Mouse (Mus musculus): Measurements from ENCODE around the gene Abhd13. TPM values are rescaled to one million over a fixed set of nuclear protein-coding genes. Genes with fewer than 3 reads are reported as not detected.

Gene Abhd13
- 1 to 10 TPM in 1 of 2 experiments, under 1 TPM in 1; 0.55 to 3.5 TPM for polyA plus RNA-seq (2012; fragmentation: generic; extraction: Trizol)

DNA sequence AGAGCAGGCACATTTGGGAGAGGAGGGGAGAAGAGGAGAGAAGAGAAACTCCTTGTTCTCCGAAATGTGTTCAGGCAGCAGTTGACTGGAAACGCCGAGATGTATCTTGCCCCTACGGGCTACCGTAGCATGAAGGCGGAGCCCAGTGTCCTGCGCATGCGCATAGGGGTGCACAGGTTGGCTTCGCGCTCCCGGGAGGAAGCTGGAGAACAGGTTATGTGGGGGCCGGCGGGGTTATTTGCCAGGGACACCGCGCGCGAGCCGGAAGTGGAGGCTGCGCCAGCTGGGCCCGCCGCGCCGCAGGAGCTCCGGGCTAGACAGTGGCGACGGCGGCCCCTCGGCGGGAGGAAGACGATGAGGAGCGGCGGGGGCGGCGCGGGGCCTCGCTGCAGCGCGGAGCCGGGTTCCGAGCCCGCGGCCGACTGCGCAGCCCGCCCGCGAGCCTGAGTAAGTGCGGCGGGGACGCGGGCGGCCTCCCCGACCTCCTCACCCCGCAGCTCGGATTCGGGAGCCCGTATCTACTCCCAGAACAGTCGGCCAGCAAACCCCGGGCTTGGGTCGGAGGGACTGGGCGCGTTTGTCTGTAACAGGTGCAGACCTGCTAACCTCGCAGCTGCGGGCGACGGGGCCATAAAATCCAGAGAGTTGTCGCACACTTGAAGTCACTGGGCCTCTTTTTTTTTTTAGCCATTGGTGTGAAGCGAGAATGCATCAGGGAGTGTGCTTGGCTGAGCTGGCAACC, at the start of gene Abhd13, which contains the start of gene Lig4:
TSS of gene Abhd13 (plus strand) at position 135 of the 742 bp plus-strand sequence.
TSS of gene Lig4 (minus strand) at position 114 of the 742 bp plus-strand sequence.

DNA sequence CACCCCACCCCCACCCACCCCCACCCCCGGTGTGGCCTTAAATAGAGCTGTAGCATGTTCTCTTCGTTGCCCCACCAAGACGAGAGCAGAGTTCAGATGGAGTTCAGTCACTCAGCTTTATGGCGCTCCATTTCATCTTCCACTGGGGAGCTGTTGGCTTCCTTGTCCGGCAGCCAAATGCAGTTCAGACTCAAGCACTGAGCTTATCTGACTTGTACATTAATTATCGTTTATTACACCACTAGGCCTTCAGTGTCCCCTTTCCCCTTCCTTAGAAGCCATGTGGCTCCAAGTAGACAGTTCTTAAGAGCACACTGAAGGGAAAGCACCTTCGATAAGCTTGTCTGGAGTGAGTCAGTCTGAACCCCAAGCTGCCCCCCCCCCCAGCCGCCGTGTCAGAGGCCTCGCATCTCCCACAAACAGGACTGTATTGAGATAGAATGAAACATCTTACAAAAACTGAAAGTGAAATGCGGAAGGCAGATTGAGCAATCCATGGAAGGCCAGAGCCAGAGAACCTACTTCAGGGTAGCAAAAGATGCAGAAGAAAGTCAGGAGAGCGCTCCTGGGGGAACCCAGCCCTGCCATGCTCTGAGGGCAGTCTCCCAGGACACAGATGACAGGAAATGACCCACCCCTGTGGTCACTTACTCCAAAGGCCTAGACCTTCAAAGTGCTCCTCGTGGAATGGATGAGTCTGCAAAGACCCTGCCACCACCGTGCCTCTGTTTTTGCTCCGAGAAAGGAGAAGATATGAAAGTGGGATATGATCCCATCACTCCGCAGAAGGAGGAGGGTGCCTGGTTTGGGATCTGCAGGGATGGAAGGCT, 28.9 kb downstream of the Abhd13 start, which contains the start of gene Tnfsf13b:
TSS of gene Tnfsf13b (plus strand) at position 312 of the 830 bp plus-strand sequence.

Other genes starting within 250 kb of the Abhd13 start
- gene Fam155a, start 206.5 kb upstream of the Abhd13 start, polyA plus RNA-seq (2012; fragmentation: generic; extraction: Trizol) = not detected
- gene Gm10217, start 113.5 kb upstream of the Abhd13 start, polyA plus RNA-seq (2012; fragmentation: generic; extraction: Trizol) = not detected
- gene Lig4, start within 50 bp of the Abhd13 start, polyA plus RNA-seq (2012; fragmentation: generic; extraction: Trizol) = under 1 TPM; 0.07 to 0.67 TPM
- gene Tnfsf13b, start 28.8 kb downstream of the Abhd13 start, polyA plus RNA-seq (2012; fragmentation: generic; extraction: Trizol) = under 1 TPM in 1 of 2 experiments, not detected in 1; 0.07 TPM
- under 1 TPM in 1 of 2 experiments, not detected in 1; 0.01 TPM for gene Myo16, start 176.2 kb downstream of the Abhd13 start, polyA plus RNA-seq (2012; fragmentation: generic; extraction: Trizol)

Measured in C3H10T1/2 (cell line).